Mouse (Mus musculus): ENCODE data around the gene Pkd1. TPM values are rescaled to one million over a fixed set of nuclear protein-coding genes. Genes with fewer than 3 reads are reported as not detected.

Gene Pkd1
- polyA plus RNA-seq, 1 experiment from 2014 or later = 22.9 TPM

- peaks cover 32% of the 10 kb centered on the region for H3K4me1 ChIP-seq (replicated peaks)
- ATAC-seq (ENCODE audit: low read depth) = no peak
- WGBS = 73% methylated on average over 6 of the region's 6 CpGs
- H3K27me3 ChIP-seq = no peaks in the 10 kb centered on the region
- no peak overlapping the region for H3K9ac ChIP-seq
- no peak overlapping the region for H3K27ac ChIP-seq (replicated peaks)
- H3K9me3 ChIP-seq = no peaks in the 10 kb centered on the region
- H3K4me3 ChIP-seq = no peak overlapping the region
- peaks cover 17% of the 10 kb centered on the region for H3K36me3 ChIP-seq
- no peak overlapping the region for H3K4me2 ChIP-seq
Measured at GRCm38 (mm10) chr17:24642791-24643343, 93.2 kb downstream of the Pkd1 start.

DNA sequence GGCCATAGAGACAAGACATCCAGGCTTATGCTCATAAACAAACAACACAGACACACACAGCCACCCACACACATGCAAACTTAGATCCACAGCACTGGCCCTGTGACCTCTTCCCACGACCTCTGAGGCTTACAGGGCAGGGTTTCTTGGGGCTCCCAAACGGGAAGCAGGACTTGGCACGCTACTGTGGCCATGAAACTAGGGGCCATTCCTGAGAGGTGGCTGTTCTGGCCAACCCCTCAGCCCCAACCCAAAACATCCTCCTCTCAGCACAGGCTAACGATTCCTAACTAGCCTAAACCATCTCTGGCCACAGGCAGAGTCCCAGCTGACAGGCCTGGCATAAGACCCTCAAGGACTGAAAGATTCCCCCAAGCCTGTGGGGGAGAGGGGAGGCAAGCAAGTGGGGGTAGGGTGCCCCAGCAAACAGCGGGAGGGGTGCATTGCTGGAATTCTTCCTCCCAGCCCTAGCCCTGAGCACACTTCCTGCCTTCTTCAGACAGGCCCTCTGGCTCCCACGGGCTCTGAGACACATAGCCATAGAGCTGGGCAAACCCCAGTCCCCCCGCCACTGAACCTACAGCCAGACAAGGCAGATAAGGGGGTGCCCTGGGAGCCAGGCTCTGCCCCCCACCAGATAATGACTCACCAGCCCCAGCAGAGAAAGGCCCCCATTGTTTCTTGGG lies 94.5 kb downstream of the Pkd1 start:
- peaks cover 13% of the 10 kb centered on the region for H3K36me3 ChIP-seq
- 0 out of 2 replicates have a peak overlapping the region, but pooled peaks have one; percentile 4 for H3K9ac ChIP-seq
- peak overlapping the region; percentile 74 for H3K27ac ChIP-seq (replicated peaks)

DNA sequence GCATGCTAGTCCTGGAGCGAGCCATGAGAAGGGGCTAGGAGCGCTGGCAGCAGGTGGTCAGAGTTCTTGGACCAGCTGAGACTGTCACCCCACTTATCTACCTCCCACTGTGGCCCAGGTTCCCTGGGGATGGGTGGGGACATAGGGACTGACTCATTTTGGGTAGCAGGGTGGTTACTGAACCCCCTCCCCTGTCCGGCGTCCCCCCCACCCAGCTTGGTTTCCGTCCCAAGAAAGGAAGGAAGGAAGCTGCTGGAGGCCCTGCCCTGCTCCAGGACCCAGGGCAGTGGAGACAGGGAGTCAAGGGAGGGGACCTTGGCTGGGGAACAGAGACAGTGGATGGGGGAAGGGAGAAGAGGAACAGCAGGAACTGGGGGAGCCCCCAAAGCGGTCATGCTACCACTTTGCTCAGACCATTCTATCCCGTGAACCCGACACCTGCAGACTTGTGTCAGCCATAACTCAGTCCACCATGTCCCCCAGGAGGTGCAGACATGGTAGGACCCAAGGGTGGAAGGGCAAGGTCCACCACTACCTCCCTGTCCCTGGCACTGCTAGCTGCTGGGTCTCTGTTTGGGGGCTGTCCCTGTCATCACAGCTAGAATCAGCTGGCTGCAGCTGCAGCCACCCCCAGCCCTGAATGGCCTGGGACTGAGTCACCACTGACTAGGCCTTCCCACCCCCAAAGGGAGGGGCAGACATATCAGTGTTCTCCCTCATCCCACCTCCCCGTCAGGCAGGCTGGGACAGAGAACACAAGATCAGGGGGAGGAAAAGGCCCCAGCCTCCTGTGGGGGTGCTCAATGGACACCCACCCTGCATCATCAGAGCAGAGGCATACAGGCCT lies 95.5 kb downstream of the Pkd1 start:
- H3K36me3 ChIP-seq = peaks cover 10% of the 10 kb centered on the region
- H3K9me3 ChIP-seq = no peaks in the 10 kb centered on the region
- ATAC-seq (ENCODE audit: low read depth) = no peak
- peaks cover 15% of the 10 kb centered on the region for H3K27me3 ChIP-seq
- H3K9ac ChIP-seq = no peak overlapping the region
- H3K27ac ChIP-seq (replicated peaks) = peak overlapping the region; percentile 74
- 77% methylated on average over 9 of the region's 9 CpGs for WGBS
- no peak overlapping the region for H3K4me3 ChIP-seq
- H3K4me2 ChIP-seq = 0 out of 2 replicates have a peak overlapping the region, but pooled peaks have one; percentile 4
- peaks cover 38% of the 10 kb centered on the region for H3K4me1 ChIP-seq (replicated peaks)

More for the DNA sequence above, 94.5 kb downstream of the Pkd1 start:
- Histone ChIP-seq H3K9me3 (no peaks in the 10 kb centered on the region), H3K4me2 (0 out of 2 replicates have a peak overlapping the region, but pooled peaks have one; percentile 4), H3K4me1 (replicated peaks) (peaks cover 40% of the 10 kb centered on the region), H3K27me3 (peaks cover 11% of the 10 kb centered on the region), H3K4me3 (no peak overlapping the region)
- WGBS = 48% methylated on average over 7 of the region's 7 CpGs
- ATAC-seq (ENCODE audit: low read depth) = no peak

- 78% methylated on average over 3 of the region's 3 CpGs for WGBS
Measured at GRCm38 (mm10) chr17:24645916-24646315, 96.3 kb downstream of the Pkd1 start.

More at GRCm38 (mm10) chr17:24645916-24646315, 96.3 kb downstream of the Pkd1 start:
- ATAC-seq (ENCODE audit: low read depth) = no peak
- Histone ChIP-seq H3K4me1 (replicated peaks) (peaks cover 38% of the 10 kb centered on the region), H3K4me3 (no peak overlapping the region), H3K4me2 (no peak overlapping the region), H3K27me3 (peaks cover 21% of the 10 kb centered on the region), H3K27ac (replicated peaks) (0 out of 2 replicates have a peak overlapping the region, but pooled peaks have one; percentile 23), H3K36me3 (peaks cover 2% of the 10 kb centered on the region; the same call in 1 of the 2 replicates), H3K9ac (no peak overlapping the region), H3K9me3 (no peaks in the 10 kb centered on the region)

Small RNA genes lying within 50 kb of the gene (microRNA-seq; reads per million reads assigned to microRNA genes)
- not detected for gene Gm24589

Other genes with a start within 250 kb of the Pkd1 start
- 0.31 and 0.44 TPM in 2 replicates for gene Abca17, start 198.8 kb upstream of the Pkd1 start, polyA plus RNA-seq (2015; fragmentation: Nextera tagmentation; extraction: Ambion mirVana)
- 23.9 and 24.7 TPM in 2 replicates for gene Abca3, start 197.9 kb upstream of the Pkd1 start, polyA plus RNA-seq (2015; fragmentation: Nextera tagmentation; extraction: Ambion mirVana)
- gene Rnps1, start 135.3 kb upstream of the Pkd1 start, polyA plus RNA-seq (2015; fragmentation: Nextera tagmentation; extraction: Ambion mirVana) = 307 and 315 TPM in 2 replicates
- 57.6 and 61.2 TPM in 2 replicates for gene Eci1, start 123.2 kb upstream of the Pkd1 start, polyA plus RNA-seq (2015; fragmentation: Nextera tagmentation; extraction: Ambion mirVana)
- gene Dnase1l2, start 106.7 kb upstream of the Pkd1 start, polyA plus RNA-seq (2015; fragmentation: Nextera tagmentation; extraction: Ambion mirVana) = 5.5 and 6.5 TPM in 2 replicates
- 39.7 and 41.6 TPM in 2 replicates for gene E4f1, start 79.5 kb upstream of the Pkd1 start, polyA plus RNA-seq (2015; fragmentation: Nextera tagmentation; extraction: Ambion mirVana)
- gene Pgp, start 79.4 kb upstream of the Pkd1 start, polyA plus RNA-seq (2015; fragmentation: Nextera tagmentation; extraction: Ambion mirVana) = 54.9 and 57.4 TPM in 2 replicates
- not detected in 2 replicates for gene Bricd5, start 76.0 kb upstream of the Pkd1 start, polyA plus RNA-seq (2015; fragmentation: Nextera tagmentation; extraction: Ambion mirVana)
- 35.7 and 36.2 TPM in 2 replicates for gene Mlst8, start 70.8 kb upstream of the Pkd1 start, polyA plus RNA-seq (2015; fragmentation: Nextera tagmentation; extraction: Ambion mirVana)
- gene Caskin1, start 61.2 kb upstream of the Pkd1 start, polyA plus RNA-seq (2015; fragmentation: Nextera tagmentation; extraction: Ambion mirVana) = 35.0 and 35.3 TPM in 2 replicates
- gene Traf7, start 21.9 kb upstream of the Pkd1 start, polyA plus RNA-seq (2015; fragmentation: Nextera tagmentation; extraction: Ambion mirVana) = 70.1 and 82.9 TPM in 2 replicates
- gene Rab26, start 15.6 kb upstream of the Pkd1 start, polyA plus RNA-seq (2015; fragmentation: Nextera tagmentation; extraction: Ambion mirVana) = 1.5 and 1.6 TPM in 2 replicates
- 62.5 and 73.0 TPM in 2 replicates for gene Tsc2, start 82.8 kb downstream of the Pkd1 start, polyA plus RNA-seq (2015; fragmentation: Nextera tagmentation; extraction: Ambion mirVana)
- gene Nthl1, start 82.8 kb downstream of the Pkd1 start, polyA plus RNA-seq (2015; fragmentation: Nextera tagmentation; extraction: Ambion mirVana) = 7.4 and 9.7 TPM in 2 replicates
- gene Slc9a3r2, start 100.5 kb downstream of the Pkd1 start, polyA plus RNA-seq (2015; fragmentation: Nextera tagmentation; extraction: Ambion mirVana) = 35.4 and 42.6 TPM in 2 replicates
- not detected in 2 replicates for gene Npw, start 108.6 kb downstream of the Pkd1 start, polyA plus RNA-seq (2015; fragmentation: Nextera tagmentation; extraction: Ambion mirVana)
- gene Zfp598, start 119.9 kb downstream of the Pkd1 start, polyA plus RNA-seq (2015; fragmentation: Nextera tagmentation; extraction: Ambion mirVana) = 20.9 and 22.2 TPM in 2 replicates
- 94.2 and 114 TPM in 2 replicates for gene Syngr3, start 140.1 kb downstream of the Pkd1 start, polyA plus RNA-seq (2015; fragmentation: Nextera tagmentation; extraction: Ambion mirVana)
- 34.3 and 39.6 TPM in 2 replicates for gene Gfer, start 146.3 kb downstream of the Pkd1 start, polyA plus RNA-seq (2015; fragmentation: Nextera tagmentation; extraction: Ambion mirVana)
- gene Noxo1, start 146.4 kb downstream of the Pkd1 start, polyA plus RNA-seq (2015; fragmentation: Nextera tagmentation; extraction: Ambion mirVana) = 1.1 and 1.5 TPM in 2 replicates
- 58.4 and 64.0 TPM in 2 replicates for gene Tbl3, start 157.8 kb downstream of the Pkd1 start, polyA plus RNA-seq (2015; fragmentation: Nextera tagmentation; extraction: Ambion mirVana)
- 0.18 TPM in 1 of 2 replicates, not detected in the other for gene Rnf151, start 168.2 kb downstream of the Pkd1 start, polyA plus RNA-seq (2015; fragmentation: Nextera tagmentation; extraction: Ambion mirVana)
- 759 and 773 TPM in 2 replicates for gene Rps2, start 168.3 kb downstream of the Pkd1 start, polyA plus RNA-seq (2015; fragmentation: Nextera tagmentation; extraction: Ambion mirVana)
- gene Ndufb10, start 174.6 kb downstream of the Pkd1 start, polyA plus RNA-seq (2015; fragmentation: Nextera tagmentation; extraction: Ambion mirVana) = 261 and 273 TPM in 2 replicates
- not detected in 2 replicates for gene Rpl3l, start 178.0 kb downstream of the Pkd1 start, polyA plus RNA-seq (2015; fragmentation: Nextera tagmentation; extraction: Ambion mirVana)
- 26.5 and 29.4 TPM in 2 replicates for gene Msrb1, start 186.8 kb downstream of the Pkd1 start, polyA plus RNA-seq (2015; fragmentation: Nextera tagmentation; extraction: Ambion mirVana)
- gene Hs3st6, start 203.2 kb downstream of the Pkd1 start, polyA plus RNA-seq (2015; fragmentation: Nextera tagmentation; extraction: Ambion mirVana) = 0.39 and 0.59 TPM in 2 replicates

Data from neural tube, embryonic 13.5 days (tissue).